Mouse (Mus musculus): ENCODE results near the gene Sp2. TPM values are rescaled to one million over a fixed set of nuclear protein-coding genes. Genes with fewer than 3 reads are reported as not detected.

The Sp2 gene
- polyA plus RNA-seq, 2 experiments: 7.7 to 13.7 TPM

DNA sequence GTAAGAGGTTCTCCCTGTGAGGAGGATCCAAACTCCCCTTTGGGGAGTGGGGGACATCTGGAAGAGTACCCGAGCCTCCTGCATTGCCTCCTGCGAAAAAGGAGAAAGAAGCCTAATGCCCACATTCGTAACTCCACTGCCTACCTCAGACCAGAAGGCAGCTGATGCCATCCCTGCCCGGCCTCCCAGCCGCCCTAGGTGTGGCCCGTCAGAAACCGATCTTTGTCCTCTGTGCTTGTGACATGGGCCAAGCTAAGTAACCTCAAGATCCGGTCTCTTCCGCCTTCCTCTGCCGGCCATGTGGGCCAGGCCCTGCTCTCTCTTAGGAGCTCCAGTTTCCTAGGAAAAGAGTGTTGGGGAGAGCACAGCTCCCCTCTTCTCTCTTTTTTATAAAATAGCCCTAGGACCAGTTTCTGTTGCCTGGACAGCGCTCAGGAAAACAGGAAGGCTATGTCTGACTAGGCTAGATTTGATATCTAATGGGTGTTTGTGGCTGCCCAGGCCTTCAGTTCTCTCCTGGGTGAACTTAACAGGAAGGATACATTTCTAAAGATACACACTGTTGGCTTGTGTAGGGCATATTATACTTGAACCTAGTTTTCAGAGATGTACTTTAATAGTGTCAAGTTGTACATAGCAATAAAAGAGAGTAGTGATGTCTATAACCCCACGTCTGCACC is 57.1 kb downstream of the Sp2 start:
- Histone ChIP-seq H3K4me2 (ENCODE audit: low read depth) (peak overlapping the region; percentile 35), H3K4me3 (ENCODE audit: insufficient read depth in 1 of 2, low read depth in 2 of 2, low read length in 2 of 2) (no peak overlapping the region), H3K27me3 (ENCODE audit: control insufficient read depth, insufficient read depth, low read length) (no peaks in the 10 kb centered on the region), H3K9me3 (ENCODE audit: control insufficient read depth, low read length) (no peaks in the 10 kb centered on the region), H3K9ac (replicated peaks) (peak overlapping the region; percentile 46), H3K36me3 (replicated peaks; ENCODE audit: control insufficient read depth, insufficient read depth, low read depth) (no peaks in the 10 kb centered on the region), H3K4me1 (replicated peaks; ENCODE audit: control insufficient read depth in 2 of 2, insufficient read depth in 2 of 2, low read length in 1 of 2) (peaks cover 60 to 67% of the 10 kb centered on the region in 2 experiments), H3K27ac (peak overlapping the region; percentile 94)
- DNase-seq (ENCODE audit: low read depth in 3 of 3, low spot score in 3 of 3) (no peak), ATAC-seq (ENCODE audit: insufficient read depth) (peak; percentile 40)
- WGBS (ENCODE audit: insufficient replicate concordance): 45% methylated on average over 12 of the region's 12 CpGs
- TF ChIP-seq EP300 (IDR thresholded peaks at IDR 0.05; ENCODE audit: low read depth): no peak; the same call in 1 of the 2 replicates

DNA sequence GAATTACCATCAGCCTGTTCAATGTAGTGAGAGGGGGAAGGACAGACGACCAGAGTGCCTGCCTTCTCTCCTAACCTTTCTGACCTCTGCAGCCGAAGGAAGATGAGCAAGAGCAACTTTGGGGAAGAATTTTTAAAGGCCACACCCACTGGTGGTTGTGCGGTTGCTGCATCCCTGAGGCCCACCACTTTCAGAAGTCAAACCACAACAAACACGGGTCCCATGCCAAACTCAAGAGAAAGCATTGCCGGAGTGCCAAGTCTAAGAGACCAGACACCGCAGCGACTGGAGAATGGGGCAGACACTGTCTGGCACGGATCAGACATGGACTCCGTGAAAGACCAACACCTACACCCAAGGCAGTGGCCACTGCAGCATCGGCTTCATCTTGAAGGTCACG is 57.9 kb downstream of the Sp2 start:
- H3K9me3 ChIP-seq (ENCODE audit: control insufficient read depth, low read length): no peaks in the 10 kb centered on the region
- peak overlapping the region; percentile 35 for H3K4me2 ChIP-seq (ENCODE audit: low read depth)
- no peak overlapping the region for H3K4me3 ChIP-seq (ENCODE audit: insufficient read depth in 1 of 2, low read depth in 2 of 2, low read length in 2 of 2)
- H3K27ac ChIP-seq: peak overlapping the region; percentile 94
- H3K27me3 ChIP-seq (ENCODE audit: control insufficient read depth, insufficient read depth, low read length): no peaks in the 10 kb centered on the region
- peak overlapping the region; percentile 4 for H3K9ac ChIP-seq (replicated peaks)
- DNase-seq (ENCODE audit: low read depth in 3 of 3, low spot score in 3 of 3) (no peak), ATAC-seq (ENCODE audit: insufficient read depth) (no peak)
- WGBS (ENCODE audit: insufficient replicate concordance): 26% methylated on average over 11 of the region's 11 CpGs
- no peaks in the 10 kb centered on the region for H3K36me3 ChIP-seq (replicated peaks; ENCODE audit: control insufficient read depth, insufficient read depth, low read depth)
- peaks cover 59 to 62% of the 10 kb centered on the region in 2 experiments for H3K4me1 ChIP-seq (replicated peaks; ENCODE audit: control insufficient read depth in 2 of 2, insufficient read depth in 2 of 2, low read length in 1 of 2)
- TF ChIP-seq EP300 (IDR thresholded peaks at IDR 0.05; ENCODE audit: low read depth): no peak
- TF ChIP-seq CTCF (IDR thresholded peaks at IDR 0.05; ENCODE audit: low read depth): no peak

DNA sequence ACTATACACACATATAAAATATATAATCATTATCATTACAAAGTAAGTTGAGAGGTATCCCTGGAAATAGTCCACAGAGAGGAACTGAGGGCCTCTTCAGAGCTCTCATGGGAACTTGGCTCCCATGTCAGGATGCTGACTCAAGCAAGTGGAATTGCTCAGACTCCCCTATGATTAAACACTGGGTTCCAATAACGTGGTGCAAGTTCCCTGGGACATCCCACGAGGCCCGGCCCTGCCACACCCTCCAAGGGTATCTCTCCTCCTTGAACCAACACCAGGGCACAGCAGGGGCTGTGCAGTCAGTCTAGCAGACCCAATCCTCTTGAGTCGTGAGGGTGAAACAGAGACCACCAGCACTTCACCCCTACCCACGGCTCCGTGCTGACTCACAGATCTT is 63.8 kb downstream of the Sp2 start:
- Histone ChIP-seq H3K36me3 (replicated peaks; ENCODE audit: control insufficient read depth, insufficient read depth, low read depth) (no peaks in the 10 kb centered on the region), H3K9ac (replicated peaks) (peak overlapping the region; percentile 0; the same call in 1 of the 2 replicates), H3K27me3 (ENCODE audit: control insufficient read depth, insufficient read depth, low read length) (no peaks in the 10 kb centered on the region), H3K4me2 (ENCODE audit: low read depth) (peak overlapping the region; percentile 11; the same call in 1 of the 2 replicates), H3K27ac (peak overlapping the region; percentile 51), H3K4me1 (replicated peaks; ENCODE audit: control insufficient read depth in 2 of 2, insufficient read depth in 2 of 2, low read length in 1 of 2) (peaks cover 38 to 42% of the 10 kb centered on the region in 2 experiments), H3K4me3 (ENCODE audit: insufficient read depth in 1 of 2, low read depth in 2 of 2, low read length in 2 of 2) (no peak overlapping the region), H3K9me3 (ENCODE audit: control insufficient read depth, low read length) (no peaks in the 10 kb centered on the region)
- DNase-seq (ENCODE audit: low read depth in 3 of 3, low spot score in 3 of 3) (no peak), ATAC-seq (ENCODE audit: insufficient read depth) (no peak)
- 42% methylated on average over 6 of the region's 6 CpGs for WGBS (ENCODE audit: insufficient replicate concordance)
- TF ChIP-seq EP300 (IDR thresholded peaks at IDR 0.05; ENCODE audit: low read depth): no peak
- TF ChIP-seq CTCF (IDR thresholded peaks at IDR 0.05; ENCODE audit: low read depth): no peak

DNA sequence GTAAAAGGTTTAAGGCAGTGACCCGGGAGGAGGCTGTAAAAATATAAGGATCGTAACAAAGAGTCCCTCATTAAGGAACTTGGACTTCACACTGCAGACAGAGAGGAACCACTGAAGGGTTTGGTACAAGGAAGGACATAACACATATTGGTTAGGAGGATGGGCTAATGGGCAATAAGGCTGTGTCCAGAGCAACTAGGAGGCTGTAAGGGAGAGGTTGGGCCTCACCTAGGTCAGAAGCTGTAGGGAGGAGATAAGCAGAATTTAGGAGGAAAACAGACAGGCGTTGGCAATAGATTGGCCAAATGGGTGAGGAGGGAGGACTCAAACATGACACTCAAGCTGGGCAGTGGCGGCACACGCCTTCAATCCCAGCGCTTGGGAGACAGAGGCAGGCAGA is 65.3 kb downstream of the Sp2 start:
- Histone ChIP-seq H3K9ac (replicated peaks) (peak overlapping the region; percentile 73), H3K9me3 (ENCODE audit: control insufficient read depth, low read length) (no peaks in the 10 kb centered on the region), H3K36me3 (replicated peaks; ENCODE audit: control insufficient read depth, insufficient read depth, low read depth) (no peaks in the 10 kb centered on the region), H3K27ac (peak overlapping the region; percentile 92), H3K4me3 (ENCODE audit: insufficient read depth in 1 of 2, low read depth in 2 of 2, low read length in 2 of 2) (peak overlapping the region in 1 of 2 experiments; percentile 12; a peak in 1 of 4 replicates), H3K4me2 (ENCODE audit: low read depth) (peak overlapping the region; percentile 76), H3K27me3 (ENCODE audit: control insufficient read depth, insufficient read depth, low read length) (no peaks in the 10 kb centered on the region), H3K4me1 (replicated peaks; ENCODE audit: control insufficient read depth in 2 of 2, insufficient read depth in 2 of 2, low read length in 1 of 2) (peaks cover 37 to 42% of the 10 kb centered on the region in 2 experiments)
- ATAC-seq (ENCODE audit: insufficient read depth) (peak; percentile 80), DNase-seq (ENCODE audit: low read depth in 3 of 3, low spot score in 3 of 3) (peak; percentile 88 to 92 (median 88))
- TF ChIP-seq EP300 (IDR thresholded peaks at IDR 0.05; ENCODE audit: low read depth): peak; percentile 99
- TF ChIP-seq CTCF (IDR thresholded peaks at IDR 0.05; ENCODE audit: low read depth): no peak
- WGBS (ENCODE audit: insufficient replicate concordance): 14% methylated on average over 6 of the region's 6 CpGs

GRCm38 (mm10) chr11:96916885-96917396 is 65.8 kb downstream of the Sp2 start:
- Histone ChIP-seq H3K27ac (peak overlapping the region; percentile 92), H3K9me3 (ENCODE audit: control insufficient read depth, low read length) (no peaks in the 10 kb centered on the region), H3K4me2 (ENCODE audit: low read depth) (peak overlapping the region; percentile 76), H3K9ac (replicated peaks) (peak overlapping the region; percentile 73), H3K4me3 (ENCODE audit: insufficient read depth in 1 of 2, low read depth in 2 of 2, low read length in 2 of 2) (peak overlapping the region; percentile 10 to 28; a peak in 3 of 4 replicates), H3K4me1 (replicated peaks; ENCODE audit: control insufficient read depth in 2 of 2, insufficient read depth in 2 of 2, low read length in 1 of 2) (peaks cover 37 to 42% of the 10 kb centered on the region in 2 experiments), H3K27me3 (ENCODE audit: control insufficient read depth, insufficient read depth, low read length) (no peaks in the 10 kb centered on the region), H3K36me3 (replicated peaks; ENCODE audit: control insufficient read depth, insufficient read depth, low read depth) (no peaks in the 10 kb centered on the region)
- peak; percentile 13 for ATAC-seq (ENCODE audit: insufficient read depth)
- 13% methylated on average over 13 of the region's 13 CpGs for WGBS (ENCODE audit: insufficient replicate concordance)
- DNase-seq (ENCODE audit: low read depth in 3 of 3, low spot score in 3 of 3): no peak
- TF ChIP-seq CTCF (IDR thresholded peaks at IDR 0.05; ENCODE audit: low read depth) (no peak), EP300 (IDR thresholded peaks at IDR 0.05; ENCODE audit: low read depth) (no peak)

Data from liver, embryonic 14.5 days (tissue).